Mouse (Mus musculus): ENCODE measurements around the gene Gm17359. TPM values are rescaled to one million over a fixed set of nuclear protein-coding genes. Genes with fewer than 3 reads are reported as not detected.

Gm17359 gene
- not detected in 2 replicates for total RNA-seq (2017)

GRCm38 (mm10) chr3:79336044-79336766 is at the start of gene Gm17359:
TSS of gene Gm17359 (plus strand) at chr3:79336661.
- ATAC-seq (replicated peaks; ENCODE audit: low read depth, poor library complexity, severe bottlenecking) = peak; percentile 58; the same call in 1 of the 2 replicates

GRCm38 (mm10) chr3:79287108-79287576 is 49.3 kb upstream of the Gm17359 start:
- peak; percentile 90 for ATAC-seq (replicated peaks; ENCODE audit: low read depth, poor library complexity, severe bottlenecking)

GRCm38 (mm10) chr3:79287699-79288458 is 48.6 kb upstream of the Gm17359 start:
- ATAC-seq (replicated peaks; ENCODE audit: low read depth, poor library complexity, severe bottlenecking) = 0 out of 2 replicates have a peak, but pooled peaks have one; percentile 23

GRCm38 (mm10) chr3:79289050-79289449 is 47.4 kb upstream of the Gm17359 start:
- no peak for ATAC-seq (replicated peaks; ENCODE audit: low read depth, poor library complexity, severe bottlenecking)

- no peak for ATAC-seq (replicated peaks; ENCODE audit: low read depth, poor library complexity, severe bottlenecking)
These were observed 43.4 kb upstream of the Gm17359 start for GRCm38 (mm10) chr3:79293023-79293422.

GRCm38 (mm10) chr3:79294701-79295100 is 41.8 kb upstream of the Gm17359 start:
- no peak for ATAC-seq (replicated peaks; ENCODE audit: low read depth, poor library complexity, severe bottlenecking)

- 0 out of 2 replicates have a peak, but pooled peaks have one; percentile 45 for ATAC-seq (replicated peaks; ENCODE audit: low read depth, poor library complexity, severe bottlenecking)
These were observed 40.4 kb upstream of the Gm17359 start for GRCm38 (mm10) chr3:79296049-79296448.

GRCm38 (mm10) chr3:79296586-79296985 is 39.9 kb upstream of the Gm17359 start:
- ATAC-seq (replicated peaks; ENCODE audit: low read depth, poor library complexity, severe bottlenecking) = no peak

- ATAC-seq (replicated peaks; ENCODE audit: low read depth, poor library complexity, severe bottlenecking) = no peak
These were observed 39.2 kb upstream of the Gm17359 start for GRCm38 (mm10) chr3:79297281-79297680.

GRCm38 (mm10) chr3:79299401-79299800 is 37.1 kb upstream of the Gm17359 start:
- ATAC-seq (replicated peaks; ENCODE audit: low read depth, poor library complexity, severe bottlenecking) = no peak

GRCm38 (mm10) chr3:79308605-79309004 is 27.9 kb upstream of the Gm17359 start:
- no peak for ATAC-seq (replicated peaks; ENCODE audit: low read depth, poor library complexity, severe bottlenecking)

- ATAC-seq (replicated peaks; ENCODE audit: low read depth, poor library complexity, severe bottlenecking) = no peak
These were observed 26.3 kb upstream of the Gm17359 start for GRCm38 (mm10) chr3:79310184-79310583.

GRCm38 (mm10) chr3:79311895-79312294 is 24.6 kb upstream of the Gm17359 start:
- no peak for ATAC-seq (replicated peaks; ENCODE audit: low read depth, poor library complexity, severe bottlenecking)

GRCm38 (mm10) chr3:79314006-79314698 is 22.3 kb upstream of the Gm17359 start:
- no peak for ATAC-seq (replicated peaks; ENCODE audit: low read depth, poor library complexity, severe bottlenecking)

GRCm38 (mm10) chr3:79324697-79325526 is 11.5 kb upstream of the Gm17359 start:
- ATAC-seq (replicated peaks; ENCODE audit: low read depth, poor library complexity, severe bottlenecking) = no peak

GRCm38 (mm10) chr3:79329691-79330315 is 6.7 kb upstream of the Gm17359 start:
- no peak for ATAC-seq (replicated peaks; ENCODE audit: low read depth, poor library complexity, severe bottlenecking)

GRCm38 (mm10) chr3:79333051-79333450 is 3.4 kb upstream of the Gm17359 start:
- no peak for ATAC-seq (replicated peaks; ENCODE audit: low read depth, poor library complexity, severe bottlenecking)

GRCm38 (mm10) chr3:79333643-79334200 is 2.7 kb upstream of the Gm17359 start:
- ATAC-seq (replicated peaks; ENCODE audit: low read depth, poor library complexity, severe bottlenecking) = no peak

- no peak for ATAC-seq (replicated peaks; ENCODE audit: low read depth, poor library complexity, severe bottlenecking)
These were observed 4.3 kb downstream of the Gm17359 start for GRCm38 (mm10) chr3:79340737-79341136.
